Mouse (Mus musculus): ENCODE results near the gene Ctsk. TPM values are rescaled to one million over a fixed set of nuclear protein-coding genes. Genes with fewer than 3 reads are reported as not detected.

Gene Ctsk
- 3.1 TPM for polyA plus RNA-seq (2015; fragmentation: Illumina TruSeq; extraction: RNeasy Lipid Tissue Mini Kit (QIAGEN cat#74804); ENCODE audit: insufficient read depth, low read depth, low replicate concordance)

GRCm38 (mm10) chr3:95499024-95499423 lies at the start of gene Ctsk:
TSS of gene Ctsk (plus strand) at chr3:95499256.

GRCm38 (mm10) chr3:95526622-95527211 lies 27.7 kb downstream of the Ctsk start, which contains the start of gene Ctss:
TSS of gene Ctss (plus strand) at chr3:95526786.

Other genes starting within 250 kb of the Ctsk start
- gene Bnipl, start 248.1 kb upstream of the Ctsk start, polyA plus RNA-seq (2015; fragmentation: Illumina TruSeq; extraction: RNeasy Lipid Tissue Mini Kit (QIAGEN cat#74804); ENCODE audit: insufficient read depth, low read depth, low replicate concordance) = not detected
- 27.6 TPM for gene Mindy1, start 217.9 kb upstream of the Ctsk start, polyA plus RNA-seq (2015; fragmentation: Illumina TruSeq; extraction: RNeasy Lipid Tissue Mini Kit (QIAGEN cat#74804); ENCODE audit: insufficient read depth, low read depth, low replicate concordance)
- 2.3 TPM for gene Prune1, start 217.2 kb upstream of the Ctsk start, polyA plus RNA-seq (2015; fragmentation: Illumina TruSeq; extraction: RNeasy Lipid Tissue Mini Kit (QIAGEN cat#74804); ENCODE audit: insufficient read depth, low read depth, low replicate concordance)
- 2.8 TPM for gene Anxa9, start 192.1 kb upstream of the Ctsk start, polyA plus RNA-seq (2015; fragmentation: Illumina TruSeq; extraction: RNeasy Lipid Tissue Mini Kit (QIAGEN cat#74804); ENCODE audit: insufficient read depth, low read depth, low replicate concordance)
- 33.2 TPM for gene Cers2, start 184.5 kb upstream of the Ctsk start, polyA plus RNA-seq (2015; fragmentation: Illumina TruSeq; extraction: RNeasy Lipid Tissue Mini Kit (QIAGEN cat#74804); ENCODE audit: insufficient read depth, low read depth, low replicate concordance)
- 10.3 TPM for gene Setdb1, start 142.1 kb upstream of the Ctsk start, polyA plus RNA-seq (2015; fragmentation: Illumina TruSeq; extraction: RNeasy Lipid Tissue Mini Kit (QIAGEN cat#74804); ENCODE audit: insufficient read depth, low read depth, low replicate concordance)
- not detected for gene 4930558C23Rik, start 96.4 kb upstream of the Ctsk start, polyA plus RNA-seq (2015; fragmentation: Illumina TruSeq; extraction: RNeasy Lipid Tissue Mini Kit (QIAGEN cat#74804); ENCODE audit: insufficient read depth, low read depth, low replicate concordance)
- gene Arnt, start 64.9 kb upstream of the Ctsk start, polyA plus RNA-seq (2015; fragmentation: Illumina TruSeq; extraction: RNeasy Lipid Tissue Mini Kit (QIAGEN cat#74804); ENCODE audit: insufficient read depth, low read depth, low replicate concordance) = 9.4 TPM
- gene Ctss, start 27.5 kb downstream of the Ctsk start, polyA plus RNA-seq (2015; fragmentation: Illumina TruSeq; extraction: RNeasy Lipid Tissue Mini Kit (QIAGEN cat#74804); ENCODE audit: insufficient read depth, low read depth, low replicate concordance) = 14.4 TPM
- gene Hormad1, start 60.4 kb downstream of the Ctsk start, polyA plus RNA-seq (2015; fragmentation: Illumina TruSeq; extraction: RNeasy Lipid Tissue Mini Kit (QIAGEN cat#74804); ENCODE audit: insufficient read depth, low read depth, low replicate concordance) = not detected
- gene Golph3l, start 89.7 kb downstream of the Ctsk start, polyA plus RNA-seq (2015; fragmentation: Illumina TruSeq; extraction: RNeasy Lipid Tissue Mini Kit (QIAGEN cat#74804); ENCODE audit: insufficient read depth, low read depth, low replicate concordance) = 10.5 TPM
- 17.8 TPM for gene Ensa, start 125.7 kb downstream of the Ctsk start, polyA plus RNA-seq (2015; fragmentation: Illumina TruSeq; extraction: RNeasy Lipid Tissue Mini Kit (QIAGEN cat#74804); ENCODE audit: insufficient read depth, low read depth, low replicate concordance)
- gene Mcl1, start 159.5 kb downstream of the Ctsk start, polyA plus RNA-seq (2015; fragmentation: Illumina TruSeq; extraction: RNeasy Lipid Tissue Mini Kit (QIAGEN cat#74804); ENCODE audit: insufficient read depth, low read depth, low replicate concordance) = 35.6 TPM
- gene Adamtsl4, start 188.7 kb downstream of the Ctsk start, polyA plus RNA-seq (2015; fragmentation: Illumina TruSeq; extraction: RNeasy Lipid Tissue Mini Kit (QIAGEN cat#74804); ENCODE audit: insufficient read depth, low read depth, low replicate concordance) = 10.2 TPM
- gene Ecm1, start 240.3 kb downstream of the Ctsk start, polyA plus RNA-seq (2015; fragmentation: Illumina TruSeq; extraction: RNeasy Lipid Tissue Mini Kit (QIAGEN cat#74804); ENCODE audit: insufficient read depth, low read depth, low replicate concordance) = 40.8 TPM

Data from pancreas, adult 10 weeks (tissue).